Mouse (Mus musculus) midbrain, embryonic 15.5 days (tissue): ENCODE measurements around the gene Slc25a4. TPM values are rescaled to one million over a fixed set of nuclear protein-coding genes. Genes with fewer than 3 reads are reported as not detected.

ENCODE experiments used
- ATAC-seq: fragments of 200-750 bp; cut with Nextera tagmentation; replicated peaks from 2 replicates; pipeline ENCODE4 v1.8.0; 2017; ENCODE audit warnings: moderate TSS enrichment
- H3K27ac ChIP-seq: fragments of 300-500 bp; sonication (generic); 2 replicates; pipeline ENCODE4 v1.5.1; 2015; ENCODE audit warnings: mild to moderate bottlenecking, inconsistent platforms
- H3K27me3 ChIP-seq: fragments of 300-500 bp; sonication (generic); replicated peaks from 2 replicates; pipeline ENCODE4 v1.6.1; 2015; ENCODE audit warnings: inconsistent platforms
- H3K36me3 ChIP-seq: fragments of 300-500 bp; sonication (generic); replicated peaks from 2 replicates; pipeline ENCODE4 v1.6.1; 2015; ENCODE audit warnings: inconsistent platforms
- H3K4me1 ChIP-seq: fragments of 300-500 bp; sonication (generic); 2 replicates; pipeline ENCODE4 v1.6.1; 2015; ENCODE audit warnings: inconsistent platforms
- H3K4me2 ChIP-seq: fragments of 300-500 bp; sonication (generic); 2 replicates; pipeline ENCODE4 v1.6.1; 2015; ENCODE audit warnings: inconsistent platforms, mild to moderate bottlenecking, moderate library complexity
- H3K4me3 ChIP-seq: fragments of 300-500 bp; sonication (generic); 2 replicates; pipeline ENCODE4 v1.5.1; 2015; ENCODE audit warnings: mild to moderate bottlenecking, inconsistent platforms
- H3K9ac ChIP-seq: fragments of 300-500 bp; sonication (generic); 2 replicates; pipeline ENCODE4 v1.6.1; 2015; ENCODE audit warnings: mild to moderate bottlenecking, inconsistent platforms
- H3K9me3 ChIP-seq: fragments of 300-500 bp; sonication (generic); 2 replicates; pipeline ENCODE4 v1.6.1; 2016; ENCODE audit warnings: inconsistent platforms
- WGBS: fragments of 180-500 bp; shearing (Covaris S2); methylation state at CpG from one replicate; pipeline ENCODE4 v1.1.7; 2015; ENCODE audit warnings: mixed read lengths; 5-methylcytosine and 5-hydroxymethylcytosine counted together
- microRNA-seq: library from miRNA; unstranded; fragments of <30 nt; microRNA quantifications from one replicate; pipeline ENCODE4, GENCODE M21; 2016
- polyA plus RNA-seq: library from polyadenylated mRNA; unstranded; fragments of >200 nt; fragmentation: Nextera tagmentation; extraction: Ambion mirVana; gene quantifications from 2 replicates; pipeline ENCODE4 v1.2.1, GENCODE M21; 2015

Gene Slc25a4
- polyA plus RNA-seq, 1 experiment from 2014 or later = 847 TPM

DNA sequence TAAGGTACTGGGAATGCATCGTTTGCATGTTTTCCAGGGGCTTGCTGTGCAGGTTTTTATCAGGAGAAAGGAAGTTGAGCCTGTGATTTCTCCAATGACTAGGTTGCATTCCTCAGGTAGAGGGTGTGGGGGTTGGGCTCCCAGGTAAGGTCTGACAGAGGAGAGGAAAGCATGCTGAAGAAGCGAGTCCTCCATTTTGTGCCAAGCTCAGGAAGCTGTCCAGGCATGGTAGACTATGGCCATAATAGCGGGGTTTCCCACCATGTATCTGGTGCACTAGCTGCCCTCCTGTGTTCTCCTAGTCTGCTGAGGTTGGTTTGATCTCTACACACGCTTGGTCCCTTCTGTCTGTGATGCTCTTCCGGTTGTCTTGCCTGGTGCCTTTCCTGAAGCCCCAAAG, 13.4 kb downstream of the Slc25a4 start:
- no peak overlapping the region for H3K27ac ChIP-seq
- no peaks in the 10 kb centered on the region for H3K27me3 ChIP-seq
- no peak overlapping the region for H3K9ac ChIP-seq
- 92% methylated on average over 5 of the region's 5 CpGs for WGBS
- no peak overlapping the region for H3K4me3 ChIP-seq
- no peak overlapping the region for H3K4me2 ChIP-seq
- no peak for ATAC-seq
- no peaks in the 10 kb centered on the region for H3K9me3 ChIP-seq
- no peaks in the 10 kb centered on the region for H3K4me1 ChIP-seq
- H3K36me3 ChIP-seq = peaks cover 11% of the 10 kb centered on the region; the same call in 1 of the 2 replicates

DNA sequence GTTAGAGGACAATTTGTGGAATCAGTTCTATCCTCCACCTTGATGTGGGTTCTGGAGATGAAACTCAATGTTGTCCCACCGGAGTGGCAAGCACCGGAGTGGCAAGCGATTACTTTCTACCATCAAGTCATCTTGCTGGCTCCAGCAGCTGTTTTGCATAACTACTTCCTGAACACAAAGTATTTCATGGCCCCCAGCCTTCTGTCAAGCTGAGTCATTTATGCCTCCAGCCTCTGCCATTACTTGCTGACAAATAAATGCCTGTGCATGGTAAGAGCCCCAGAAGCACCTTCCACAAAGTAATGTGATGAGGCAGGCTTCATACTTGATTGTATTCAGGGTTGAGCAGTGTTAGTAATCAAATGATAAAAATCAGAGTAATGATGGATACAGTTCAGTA, 14.2 kb downstream of the Slc25a4 start:
- H3K4me3 ChIP-seq = no peak overlapping the region
- no peaks in the 10 kb centered on the region for H3K9me3 ChIP-seq
- H3K9ac ChIP-seq = no peak overlapping the region
- H3K4me2 ChIP-seq = no peak overlapping the region
- 98% methylated on average over 3 of the region's 3 CpGs for WGBS
- H3K36me3 ChIP-seq = peaks cover 11% of the 10 kb centered on the region; the same call in 1 of the 2 replicates
- no peak overlapping the region for H3K27ac ChIP-seq
- H3K27me3 ChIP-seq = no peaks in the 10 kb centered on the region
- no peaks in the 10 kb centered on the region for H3K4me1 ChIP-seq
- ATAC-seq = no peak

DNA sequence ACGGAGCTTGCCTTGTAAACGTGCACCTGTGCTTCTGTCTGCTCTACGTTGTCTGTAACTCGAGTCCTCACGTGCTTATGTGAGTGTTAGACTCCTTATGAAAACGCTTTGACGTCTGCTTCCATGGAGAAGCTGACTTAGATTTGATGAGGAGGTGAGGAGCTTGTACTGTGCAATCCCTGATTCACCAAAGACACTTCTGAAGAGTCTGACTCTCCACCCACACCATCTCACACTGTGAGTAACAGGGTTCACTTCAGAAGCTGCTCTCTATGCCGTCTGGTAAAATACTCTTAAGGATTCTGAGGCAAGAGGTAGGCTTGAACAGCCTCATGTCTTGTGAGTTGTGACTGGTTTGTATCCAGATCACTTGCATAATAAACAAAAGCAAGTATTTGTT, 18.0 kb downstream of the Slc25a4 start:
- H3K36me3 ChIP-seq = 0 out of 2 replicates have a peak, but pooled peaks cover 11% of the 10 kb centered on the region
- no peaks in the 10 kb centered on the region for H3K9me3 ChIP-seq
- H3K27ac ChIP-seq = no peak overlapping the region
- no peaks in the 10 kb centered on the region for H3K27me3 ChIP-seq
- H3K4me3 ChIP-seq = no peak overlapping the region
- H3K4me1 ChIP-seq = no peaks in the 10 kb centered on the region
- no peak overlapping the region for H3K9ac ChIP-seq
- WGBS = 91% methylated on average over 8 of the region's 8 CpGs
- H3K4me2 ChIP-seq = no peak overlapping the region
- ATAC-seq = no peak

DNA sequence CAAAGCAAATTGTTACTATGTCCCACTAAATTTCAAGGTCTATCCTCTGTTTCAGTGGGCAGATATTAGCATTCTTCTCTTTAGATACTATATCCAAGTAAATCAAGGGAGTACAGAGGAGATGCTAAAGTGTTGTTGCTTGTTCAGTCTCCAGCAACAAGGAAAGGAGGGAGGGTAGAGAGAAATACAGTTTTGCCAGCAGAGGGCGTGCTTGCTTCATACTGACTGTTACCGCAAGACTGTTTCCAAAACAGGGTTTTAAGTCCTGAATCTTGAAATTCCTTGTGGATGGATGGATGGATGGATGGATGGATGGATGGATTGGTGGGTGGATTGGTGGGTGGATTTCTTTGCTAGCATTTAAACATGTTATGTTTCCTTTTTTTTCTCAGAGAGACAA, 25.7 kb downstream of the Slc25a4 start:
- no peaks in the 10 kb centered on the region for H3K9me3 ChIP-seq
- no peak overlapping the region for H3K4me3 ChIP-seq
- H3K4me1 ChIP-seq = no peaks in the 10 kb centered on the region
- no peak overlapping the region for H3K9ac ChIP-seq
- H3K27me3 ChIP-seq = no peaks in the 10 kb centered on the region
- ATAC-seq = no peak
- H3K4me2 ChIP-seq = no peak overlapping the region
- no peak overlapping the region for H3K27ac ChIP-seq
- no peaks in the 10 kb centered on the region for H3K36me3 ChIP-seq
- WGBS = 8% methylated on average over 2 of the region's 2 CpGs

DNA sequence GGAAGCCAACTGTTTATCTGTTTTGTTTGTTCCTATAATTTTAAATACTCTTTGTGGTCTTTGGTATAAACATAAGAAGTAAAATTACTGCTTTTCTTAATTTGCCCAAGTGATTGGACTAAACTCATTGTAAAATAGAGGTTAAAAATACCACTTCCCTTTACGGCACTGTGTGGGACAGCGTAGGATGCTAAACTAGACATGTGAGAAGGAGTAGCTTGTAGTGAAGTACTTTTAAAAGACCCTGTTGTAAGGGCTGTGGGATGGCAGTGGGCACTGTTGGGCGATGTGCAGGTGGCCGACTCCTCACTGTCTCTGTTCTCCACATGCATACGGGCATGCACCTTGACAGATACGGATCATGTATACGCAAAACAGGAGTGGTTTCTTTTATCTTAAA, 30.9 kb downstream of the Slc25a4 start:
- Histone ChIP-seq H3K9me3 (no peaks in the 10 kb centered on the region), H3K9ac (no peak overlapping the region), H3K27me3 (no peaks in the 10 kb centered on the region), H3K4me3 (no peak overlapping the region), H3K4me1 (no peaks in the 10 kb centered on the region), H3K4me2 (no peak overlapping the region), H3K27ac (no peak overlapping the region), H3K36me3 (no peaks in the 10 kb centered on the region)
- ATAC-seq = no peak
- 94% methylated on average over 7 of the region's 7 CpGs for WGBS

DNA sequence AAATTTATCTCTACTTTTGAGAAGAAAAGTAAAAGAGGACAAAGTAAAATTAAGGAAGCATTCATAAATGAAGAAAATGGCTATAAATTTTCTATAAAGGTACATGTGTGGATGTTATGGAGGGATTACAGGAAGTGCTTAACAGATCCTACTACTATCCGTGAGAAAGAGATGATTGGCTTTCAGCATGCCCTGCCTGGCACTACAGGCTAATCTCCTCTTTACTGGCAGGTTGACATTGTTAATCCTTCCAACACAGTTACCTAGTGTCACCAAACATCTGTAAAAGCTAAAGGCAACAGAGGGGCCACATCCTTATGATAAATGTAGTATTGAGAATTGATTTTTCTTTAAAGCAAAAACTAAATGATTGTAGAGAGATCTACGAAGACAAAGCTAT, 37.4 kb downstream of the Slc25a4 start:
- no peaks in the 10 kb centered on the region for H3K27me3 ChIP-seq
- WGBS = 76% methylated on average over 2 of the region's 2 CpGs

DNA sequence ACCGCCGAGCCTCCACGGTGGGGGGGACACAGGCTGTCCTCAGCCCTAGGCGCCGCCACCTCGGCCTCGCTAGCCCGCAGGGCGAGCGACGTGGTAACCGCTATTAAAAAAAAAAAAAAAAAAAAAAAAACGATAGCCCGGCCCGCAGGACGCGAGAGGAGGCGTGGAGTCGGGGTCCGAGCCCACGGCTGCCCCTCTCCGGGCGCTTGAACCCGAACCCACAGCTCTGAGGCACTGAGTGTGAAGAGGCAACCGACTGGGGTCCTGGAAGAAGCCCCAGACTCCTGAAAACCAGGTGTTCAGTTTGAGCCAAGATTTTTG, 47.3 kb downstream of the Slc25a4 start:
- WGBS = under 1% methylated on average over 25 of the region's 25 CpGs
- no peaks in the 10 kb centered on the region for H3K36me3 ChIP-seq
- no peaks in the 10 kb centered on the region for H3K27me3 ChIP-seq
- peak overlapping the region; percentile 59 for H3K4me2 ChIP-seq
- peak overlapping the region; percentile 60 for H3K4me3 ChIP-seq
- peak; percentile 21 for ATAC-seq
- H3K9me3 ChIP-seq = no peaks in the 10 kb centered on the region
- H3K9ac ChIP-seq = peak overlapping the region; percentile 85
- H3K4me1 ChIP-seq = peaks cover 19% of the 10 kb centered on the region
- H3K27ac ChIP-seq = peak overlapping the region; percentile 86

More for the DNA sequence above, 37.4 kb downstream of the Slc25a4 start:
- ATAC-seq = no peak
- no peaks in the 10 kb centered on the region for H3K4me1 ChIP-seq
- H3K9ac ChIP-seq = no peak overlapping the region
- no peaks in the 10 kb centered on the region for H3K9me3 ChIP-seq
- peaks cover 7% of the 10 kb centered on the region; the same call in 1 of the 2 replicates for H3K36me3 ChIP-seq
- H3K27ac ChIP-seq = no peak overlapping the region
- H3K4me3 ChIP-seq = no peak overlapping the region
- no peak overlapping the region for H3K4me2 ChIP-seq

DNA sequence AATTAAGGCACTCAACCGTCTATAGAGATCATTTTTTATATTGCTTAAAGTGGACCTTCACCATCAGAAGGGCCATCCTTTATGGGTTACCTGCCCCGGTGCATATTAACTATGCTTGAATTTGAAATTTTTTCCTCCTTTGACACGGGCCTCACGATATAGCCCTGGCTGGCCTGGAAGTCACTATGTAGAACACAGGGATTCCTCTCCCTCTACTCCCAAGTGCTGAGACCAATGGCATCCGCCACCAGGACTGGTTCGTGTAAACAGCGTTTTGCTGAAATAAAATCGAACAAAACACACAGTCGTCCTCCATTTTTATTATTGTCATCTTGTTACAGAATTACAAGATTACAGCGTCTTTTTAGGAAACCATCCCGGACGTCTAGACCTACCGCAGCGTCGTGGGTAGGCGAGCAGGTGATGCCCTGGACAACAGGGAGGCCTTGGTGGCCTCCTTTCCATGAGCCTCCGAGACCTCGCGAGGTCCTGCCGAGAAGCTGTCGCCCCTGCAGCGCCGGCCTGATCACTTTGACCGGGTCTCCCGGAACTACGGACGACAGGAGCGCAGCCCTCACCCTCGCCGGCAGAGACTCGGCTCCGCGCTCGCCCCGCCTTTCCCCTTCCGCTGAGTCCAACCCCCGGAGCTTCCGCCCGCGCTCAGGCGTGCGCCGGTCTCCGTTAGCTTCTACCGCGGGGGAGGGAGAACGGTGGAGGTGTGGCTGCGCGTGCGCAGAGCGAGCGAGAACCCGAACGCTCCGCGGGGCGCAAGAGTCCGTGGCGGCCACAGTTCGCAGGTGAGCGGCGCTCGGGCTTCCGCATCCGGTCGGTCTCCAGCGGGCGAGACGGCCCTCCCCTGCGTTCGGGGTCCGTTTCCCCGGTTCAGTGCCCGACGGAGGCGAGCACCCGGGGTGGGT, 47.9 kb downstream of the Slc25a4 start:
- Histone ChIP-seq H3K9ac (peak overlapping the region; percentile 85), H3K9me3 (no peaks in the 10 kb centered on the region), H3K4me2 (peak overlapping the region; percentile 59), H3K27ac (peak overlapping the region; percentile 86), H3K4me3 (peak overlapping the region; percentile 60), H3K36me3 (no peaks in the 10 kb centered on the region), H3K4me1 (peaks cover 19% of the 10 kb centered on the region), H3K27me3 (no peaks in the 10 kb centered on the region)
- ATAC-seq = peak; percentile 99
- 2% methylated on average over 76 of the region's 77 CpGs for WGBS

Small RNAs within 50 kb of the gene (microRNA-seq; reads per million reads assigned to microRNA genes)
- gene Gm23812 = not detected

Other genes starting within 250 kb of the Slc25a4 start
- gene 1700029J07Rik, start 236.0 kb downstream of the Slc25a4 start, polyA plus RNA-seq = 5.5 and 6.5 TPM in 2 replicates
- 56.0 and 64.0 TPM in 2 replicates for gene Ufsp2, start 235.8 kb downstream of the Slc25a4 start, polyA plus RNA-seq
- gene Lrp2bp, start 212.0 kb downstream of the Slc25a4 start, polyA plus RNA-seq = 0.52 and 0.66 TPM in 2 replicates
- 39.7 and 45.3 TPM in 2 replicates for gene Ankrd37, start 205.6 kb downstream of the Slc25a4 start, polyA plus RNA-seq
- gene Cfap97, start 59.5 kb downstream of the Slc25a4 start, polyA plus RNA-seq = 27.3 and 29.2 TPM in 2 replicates
- 9.9 and 10.5 TPM in 2 replicates for gene Snx25, start 59.1 kb downstream of the Slc25a4 start, polyA plus RNA-seq
- gene Helt, start 83.4 kb upstream of the Slc25a4 start, polyA plus RNA-seq = 5.4 and 5.8 TPM in 2 replicates